Mouse (Mus musculus): ENCODE data around the gene Nrarp.

GRCm38 (mm10) chr2:25195211-25196156 lies 14.9 kb downstream of the Nrarp start:
- no peak for TF ChIP-seq CTCF (conservative IDR thresholded peaks at IDR 0.05; ENCODE audit: low read length)
- no peak for TF ChIP-seq POU5F1 (IDR thresholded peaks at IDR 0.05; ENCODE audit: borderline replicate concordance, low read length)

All from E14TG2a.4 (cell line).